Mouse (Mus musculus): ENCODE measurements around the gene Tpk1.

The Tpk1 gene

GRCm38 (mm10) chr6:43665677-43666546 lies at the start of gene Tpk1:
Gene Tpk1, minus strand, starts transcription at chr6:43666278.
- DNase-seq (ENCODE audit: low spot score in 2 of 2) = peak; percentile 89 to 92

DNA sequence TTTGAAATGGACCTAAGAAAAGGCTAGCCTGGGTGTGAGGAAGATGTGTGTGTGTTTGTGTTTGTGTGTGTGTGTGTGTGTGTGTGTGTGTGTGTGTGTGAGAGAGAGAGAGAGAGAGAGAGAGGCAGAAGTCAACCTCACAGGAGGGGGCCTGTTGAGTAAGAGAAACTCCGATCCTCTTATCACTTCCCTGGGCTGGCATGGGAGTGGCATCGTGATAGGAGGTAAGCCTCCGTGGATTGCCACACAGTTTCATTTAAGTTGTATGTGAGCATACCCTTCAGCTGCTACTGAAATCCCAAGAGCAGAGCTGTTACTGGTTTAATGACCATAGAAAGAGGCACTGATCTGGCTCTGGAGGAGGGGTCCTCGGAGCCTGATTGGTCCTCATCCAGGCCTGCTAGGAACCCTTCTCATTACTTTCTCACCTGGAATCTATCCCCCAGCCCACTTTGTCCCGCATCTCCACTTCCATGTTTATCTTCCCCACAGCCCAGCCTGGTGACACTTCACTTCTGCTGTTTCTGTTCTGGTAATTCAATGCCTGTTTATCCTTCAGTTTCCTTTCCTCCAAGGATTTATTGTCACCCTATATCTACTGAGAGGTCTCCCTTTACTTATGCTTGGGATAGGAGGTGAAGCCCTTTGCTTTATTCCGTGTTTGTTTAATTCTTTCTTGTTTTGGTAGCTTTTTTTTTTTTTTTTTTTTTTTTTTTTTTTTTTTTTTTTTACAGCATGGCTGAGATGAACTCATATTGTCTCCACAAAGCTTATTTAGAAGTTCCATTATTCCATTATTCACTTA lies 36.9 kb upstream of the Tpk1 start:
- no peak for DNase-seq (ENCODE audit: low spot score in 2 of 2)

- DNase-seq (ENCODE audit: low spot score in 2 of 2) = no peak
Measured at GRCm38 (mm10) chr6:43691863-43692262, 25.8 kb upstream of the Tpk1 start.

DNA sequence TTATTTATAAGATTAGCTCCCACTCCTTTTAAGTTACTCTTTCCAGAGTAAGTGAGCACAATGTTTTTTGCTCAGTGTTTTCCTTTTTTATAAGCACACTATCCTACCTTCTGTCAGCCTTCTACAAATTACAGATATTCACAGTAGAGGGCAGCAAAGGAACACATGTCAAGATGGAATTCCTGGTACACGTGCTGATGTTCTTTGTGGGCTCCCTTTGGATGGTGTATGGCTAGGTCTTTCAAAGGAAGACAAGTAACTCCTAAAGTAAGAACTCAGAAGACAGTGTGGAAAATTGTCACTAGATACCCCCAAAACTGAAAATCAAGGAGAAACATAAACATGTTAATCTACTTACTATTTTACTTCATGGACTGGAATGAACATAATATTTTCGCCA lies 19.9 kb upstream of the Tpk1 start:
- DNase-seq (ENCODE audit: low spot score in 2 of 2) = no peak

GRCm38 (mm10) chr6:43682535-43682934 lies 16.5 kb upstream of the Tpk1 start:
- DNase-seq (ENCODE audit: low spot score in 2 of 2) = no peak

DNA sequence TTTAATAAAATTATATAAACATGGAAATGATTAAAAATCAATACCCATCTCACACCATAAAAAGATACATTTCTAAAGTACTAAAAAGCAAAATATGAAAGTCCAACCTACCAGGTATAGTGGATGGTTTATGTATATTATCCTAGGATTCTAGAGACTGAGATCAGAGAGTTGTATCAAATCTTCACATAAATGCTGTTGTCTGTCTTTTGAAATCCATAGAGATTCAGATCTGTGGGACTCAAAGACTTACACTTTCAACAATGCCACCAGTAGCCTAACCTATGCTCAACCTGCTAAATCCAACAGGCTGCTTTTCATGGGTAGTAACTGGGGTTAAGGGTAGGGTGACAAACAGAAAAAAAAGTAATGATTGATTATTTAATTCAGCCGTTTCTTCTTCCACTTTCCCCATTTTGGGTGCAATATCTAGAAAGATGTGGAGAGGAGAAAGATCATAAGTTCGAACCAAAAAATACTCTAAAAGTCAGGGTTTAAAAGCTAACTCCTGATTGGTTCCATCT lies 12.7 kb upstream of the Tpk1 start:
- DNase-seq (ENCODE audit: low spot score in 2 of 2) = no peak

GRCm38 (mm10) chr6:43677566-43677965 lies 11.5 kb upstream of the Tpk1 start:
- DNase-seq (ENCODE audit: low spot score in 2 of 2) = no peak

DNA sequence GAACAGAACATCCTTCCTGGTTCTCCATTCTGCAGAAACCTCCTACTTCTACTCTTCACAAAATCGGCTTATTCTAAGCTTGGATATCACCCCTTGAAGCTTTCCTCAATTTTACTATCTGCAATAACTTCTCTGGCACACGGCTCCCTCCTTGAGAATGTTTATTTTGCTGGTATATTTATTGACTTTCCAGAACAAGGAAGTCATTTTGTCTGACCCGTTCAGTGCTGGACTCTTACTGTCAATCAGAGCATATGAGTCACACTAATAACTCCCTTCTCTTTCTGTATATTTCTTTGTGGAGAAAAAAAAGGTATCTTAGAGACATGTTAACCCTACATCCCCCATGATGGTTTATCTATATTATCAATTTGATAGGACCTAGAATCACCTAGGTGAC lies 10.1 kb upstream of the Tpk1 start:
- no peak for DNase-seq (ENCODE audit: low spot score in 2 of 2)

DNA sequence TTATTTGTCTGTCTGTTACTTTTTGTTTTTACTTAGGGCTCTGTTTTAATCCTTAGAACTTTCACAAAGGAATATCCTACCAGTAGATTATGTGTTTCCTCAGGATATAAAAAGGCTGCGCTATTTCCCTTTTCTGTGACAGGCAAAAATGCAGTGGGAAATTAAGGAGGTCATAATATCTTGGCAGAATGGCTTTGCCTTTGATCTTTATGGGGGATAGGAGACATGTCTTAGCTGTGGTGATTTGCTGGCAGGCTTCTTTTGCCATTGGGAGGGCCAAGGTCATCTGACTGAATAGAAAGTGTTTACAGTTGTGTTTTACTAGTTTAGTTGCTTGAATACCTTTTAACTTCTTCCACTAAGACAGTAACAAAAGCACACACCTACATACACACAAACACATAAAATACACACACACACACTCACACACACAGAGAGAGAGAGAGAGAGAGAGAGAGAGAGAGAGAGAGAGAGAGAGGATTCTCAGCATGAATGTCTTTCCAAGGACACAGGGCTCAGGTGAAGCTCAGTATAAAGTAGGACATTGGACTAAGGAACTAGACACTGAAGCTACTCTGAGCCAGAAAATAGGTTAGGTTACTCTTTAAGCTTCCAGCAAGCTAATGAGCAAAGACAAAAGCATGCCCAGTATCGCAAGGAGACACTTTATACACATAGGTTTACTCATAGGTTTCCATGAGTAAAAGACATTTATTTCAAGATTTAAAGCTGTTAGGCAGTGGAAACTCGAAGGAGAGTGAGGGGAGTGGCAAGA lies 9.1 kb upstream of the Tpk1 start:
- no peak for DNase-seq (ENCODE audit: low spot score in 2 of 2)

- DNase-seq (ENCODE audit: low spot score in 2 of 2) = no peak
Measured at GRCm38 (mm10) chr6:43670939-43671338, 4.9 kb upstream of the Tpk1 start.

- DNase-seq (ENCODE audit: low spot score in 2 of 2) = no peak
Measured at GRCm38 (mm10) chr6:43667681-43668080, 1.6 kb upstream of the Tpk1 start.

- no peak for DNase-seq (ENCODE audit: low spot score in 2 of 2)
Measured at GRCm38 (mm10) chr6:43666611-43667400, 728 bp upstream of the Tpk1 start.

- DNase-seq (ENCODE audit: low spot score in 2 of 2) = no peak
Measured at GRCm38 (mm10) chr6:43661822-43662221, 4.3 kb downstream of the Tpk1 start.

DNA sequence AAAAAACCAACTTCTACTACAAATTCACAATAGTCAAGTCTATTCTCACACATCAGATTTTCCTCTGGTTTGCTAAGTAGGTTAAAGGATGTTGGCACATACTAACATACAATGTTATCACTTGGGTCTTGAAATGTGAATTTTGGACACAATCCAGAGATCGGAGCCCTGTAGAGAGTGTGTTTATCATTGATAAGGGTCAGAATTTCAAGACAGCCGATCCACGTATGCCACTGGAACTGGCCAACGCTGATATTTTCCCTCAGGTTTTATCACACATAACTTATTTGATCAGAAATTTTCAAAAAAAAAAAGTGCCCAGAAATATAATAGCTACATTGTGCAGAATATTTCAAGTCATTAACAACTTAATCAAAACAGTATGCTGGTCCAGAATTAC lies 7.8 kb downstream of the Tpk1 start:
- DNase-seq (ENCODE audit: low spot score in 2 of 2) = peak in 1 of 2 experiments; percentile 27

DNA sequence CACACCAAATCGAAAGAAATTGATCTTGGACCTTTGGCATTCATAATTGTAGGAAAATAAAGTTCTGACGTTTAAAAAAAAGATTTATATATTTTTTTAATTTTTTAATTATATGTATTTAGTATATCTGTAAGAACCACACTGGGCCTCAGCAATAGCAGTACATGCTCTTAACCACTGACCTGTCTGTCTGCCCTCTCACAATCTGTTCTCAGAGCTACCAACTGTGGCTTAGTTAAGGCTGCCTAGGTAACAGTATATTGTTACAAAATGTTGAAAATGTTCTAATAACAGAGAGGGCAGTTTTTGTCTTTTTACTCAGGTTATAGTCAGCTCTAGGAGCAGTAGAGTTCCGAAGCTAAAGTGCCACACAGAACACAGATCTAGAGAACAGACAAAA lies 8.2 kb downstream of the Tpk1 start:
- DNase-seq (ENCODE audit: low spot score in 2 of 2) = no peak

- no peak for DNase-seq (ENCODE audit: low spot score in 2 of 2)
Measured at GRCm38 (mm10) chr6:43654876-43655456, 11.1 kb downstream of the Tpk1 start.

DNA sequence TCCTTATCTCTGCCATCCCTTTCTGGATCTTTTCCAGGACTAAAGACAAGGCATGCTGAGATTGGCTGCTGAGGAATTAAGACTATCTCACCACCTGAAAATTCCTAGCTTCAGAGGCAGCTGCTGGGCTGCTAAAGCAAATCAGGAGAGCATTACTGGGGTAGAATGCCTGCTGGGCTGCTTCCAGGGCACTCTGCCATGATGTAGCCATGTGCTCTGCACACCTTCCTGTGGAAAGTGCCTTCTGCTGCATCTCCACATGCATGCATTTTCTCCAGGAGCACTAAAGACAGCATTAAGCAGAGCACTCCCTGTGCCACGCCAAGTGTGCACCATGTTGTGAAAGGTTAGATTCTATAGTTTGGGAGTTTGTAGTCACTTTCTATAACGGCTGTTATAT lies 16.6 kb downstream of the Tpk1 start:
- no peak for DNase-seq (ENCODE audit: low spot score in 2 of 2)

GRCm38 (mm10) chr6:43645674-43646073 lies 20.4 kb downstream of the Tpk1 start:
- DNase-seq (ENCODE audit: low spot score in 2 of 2) = no peak

GRCm38 (mm10) chr6:43645105-43645504 lies 21.0 kb downstream of the Tpk1 start:
- DNase-seq (ENCODE audit: low spot score in 2 of 2) = no peak

- DNase-seq (ENCODE audit: low spot score in 2 of 2) = no peak
Measured at GRCm38 (mm10) chr6:43643718-43644117, 22.4 kb downstream of the Tpk1 start.

GRCm38 (mm10) chr6:43642375-43642774 lies 23.7 kb downstream of the Tpk1 start:
- DNase-seq (ENCODE audit: low spot score in 2 of 2) = no peak

Data from spleen, postnatal 36 days (tissue).